Mouse (Mus musculus) inflammation-experienced regulatory T-cells, adult 16 weeks (primary cell): ENCODE results near the gene Rnf224. TPM values are rescaled to one million over a fixed set of nuclear protein-coding genes. Genes with fewer than 3 reads are reported as not detected.

Experiments
- polyA plus RNA-seq: library from polyadenylated mRNA; unstranded; fragments of 100-300 nt; shearing (Covaris generic); gene quantifications from one replicate; pipeline ENCODE4 v1.2.1, GENCODE M21; 2017

Gene Rnf224
- not detected for polyA plus RNA-seq

GRCm38 (mm10) chr2:25236614-25237013, at the start of gene Rnf224:
TSS of gene Rnf224 (minus strand) at chr2:25236787.

GRCm38 (mm10) chr2:25271827-25272511, 35.4 kb upstream of the Rnf224 start, which contains the start of the genes Ssna1 and Anapc2:
TSS of gene Ssna1 (minus strand) at chr2:25272438.
TSS of gene Anapc2 (plus strand) at chr2:25272478.

GRCm38 (mm10) chr2:25262291-25262767, 25.7 kb upstream of the Rnf224 start, which contains the start of gene Tprn:
TSS of gene Tprn (plus strand) at chr2:25262618.

GRCm38 (mm10) chr2:25255284-25255779, 18.7 kb upstream of the Rnf224 start, which contains the start of gene Tmem203:
TSS of gene Tmem203 (plus strand) at chr2:25255439.

GRCm38 (mm10) chr2:25246183-25247072, 9.8 kb upstream of the Rnf224 start, which contains the start of gene AL732309.1:
TSS of gene AL732309.1 (minus strand) at chr2:25246863.

GRCm38 (mm10) chr2:25242101-25242506, 5.5 kb upstream of the Rnf224 start, which contains the start of the genes Rnf208 and Cysrt1:
TSS of gene Rnf208 (plus strand) at chr2:25242255.
TSS of gene Cysrt1 (minus strand) at chr2:25242452.

GRCm38 (mm10) chr2:25234050-25234449, 2.5 kb downstream of the Rnf224 start, which contains the start of gene Slc34a3:
TSS of gene Slc34a3 (minus strand) at chr2:25234364.

GRCm38 (mm10) chr2:25224492-25224765, 12.2 kb downstream of the Rnf224 start, which contains the start of gene Tubb4b:
TSS of gene Tubb4b (minus strand) at chr2:25224702.

GRCm38 (mm10) chr2:25218445-25218844, 18.1 kb downstream of the Rnf224 start, which contains the start of gene Fam166a:
TSS of gene Fam166a (plus strand) at chr2:25218745.

GRCm38 (mm10) chr2:25214444-25214843, 22.1 kb downstream of the Rnf224 start, which contains the start of gene Stpg3:
TSS of gene Stpg3 (minus strand) at chr2:25214637.

GRCm38 (mm10) chr2:25211121-25211670, 25.4 kb downstream of the Rnf224 start, which contains the start of gene Nelfb:
TSS of gene Nelfb (minus strand) at chr2:25211489.

GRCm38 (mm10) chr2:25196172-25196954, 40.2 kb downstream of the Rnf224 start, which contains the start of gene Tor4a:
TSS of gene Tor4a (minus strand) at chr2:25196886.

Other genes with a start within 250 kb of the Rnf224 start
- gene Nsmf, start 182.4 kb downstream of the Rnf224 start, polyA plus RNA-seq = 45.0 TPM
- 0.73 TPM for gene Entpd8, start 156.5 kb downstream of the Rnf224 start, polyA plus RNA-seq
- 18.1 TPM for gene Noxa1, start 141.6 kb downstream of the Rnf224 start, polyA plus RNA-seq
- gene Nrarp, start 56.0 kb downstream of the Rnf224 start, polyA plus RNA-seq = 0.72 TPM
- 176 TPM for gene Tor4a, start 39.9 kb downstream of the Rnf224 start, polyA plus RNA-seq
- 202 TPM for gene Nelfb, start 25.3 kb downstream of the Rnf224 start, polyA plus RNA-seq
- gene Stpg3, start 22.1 kb downstream of the Rnf224 start, polyA plus RNA-seq = not detected
- gene Fam166a, start 18.0 kb downstream of the Rnf224 start, polyA plus RNA-seq = 1.7 TPM
- gene Tubb4b, start 12.1 kb downstream of the Rnf224 start, polyA plus RNA-seq = 214 TPM
- not detected for gene Slc34a3, start 2.4 kb downstream of the Rnf224 start, polyA plus RNA-seq
- not detected for gene Rnf208, start 5.5 kb upstream of the Rnf224 start, polyA plus RNA-seq
- gene Cysrt1, start 5.7 kb upstream of the Rnf224 start, polyA plus RNA-seq = not detected
- gene AL732309.1, start 10.1 kb upstream of the Rnf224 start, polyA plus RNA-seq = 8.7 TPM
- gene Tmem203, start 18.7 kb upstream of the Rnf224 start, polyA plus RNA-seq = 17.5 TPM
- gene Tprn, start 25.8 kb upstream of the Rnf224 start, polyA plus RNA-seq = 5.5 TPM
- 131 TPM for gene Ssna1, start 35.7 kb upstream of the Rnf224 start, polyA plus RNA-seq
- 120 TPM for gene Anapc2, start 35.7 kb upstream of the Rnf224 start, polyA plus RNA-seq
- gene Tmem210, start 51.4 kb upstream of the Rnf224 start, polyA plus RNA-seq = not detected
- not detected for gene Lrrc26, start 53.1 kb upstream of the Rnf224 start, polyA plus RNA-seq
- 0.10 TPM for gene Grin1, start 82.4 kb upstream of the Rnf224 start, polyA plus RNA-seq
- gene Man1b1, start 95.6 kb upstream of the Rnf224 start, polyA plus RNA-seq = 23.8 TPM
- gene Dpp7, start 119.6 kb upstream of the Rnf224 start, polyA plus RNA-seq = 28.5 TPM
- 18.3 TPM for gene Uap1l1, start 128.9 kb upstream of the Rnf224 start, polyA plus RNA-seq
- gene Sapcd2, start 135.5 kb upstream of the Rnf224 start, polyA plus RNA-seq = 1.2 TPM
- not detected for gene Entpd2, start 159.1 kb upstream of the Rnf224 start, polyA plus RNA-seq
- gene Npdc1, start 162.6 kb upstream of the Rnf224 start, polyA plus RNA-seq = 3.4 TPM
- 10.9 TPM for gene Fut7, start 186.5 kb upstream of the Rnf224 start, polyA plus RNA-seq
- 30.7 TPM for gene Abca2, start 191.9 kb upstream of the Rnf224 start, polyA plus RNA-seq
- gene Clic3, start 220.1 kb upstream of the Rnf224 start, polyA plus RNA-seq = 3.9 TPM
- 100 TPM for gene Paxx, start 224.3 kb upstream of the Rnf224 start, polyA plus RNA-seq
- gene Ptgds, start 233.3 kb upstream of the Rnf224 start, polyA plus RNA-seq = not detected